11 mouse cellular contexts compared by ENCODE assay signal in genomic region chr11:77500361-77501325, GRCm38 (mm10). TPM values are rescaled to one million over a fixed set of nuclear protein-coding genes. Genes with fewer than 3 reads are reported as not detected.
DNase-seq lines count a peak whose midpoint lies in the region; ATAC-seq and TF ChIP-seq lines count a peak whose summit lies in the region.
"Had no signal": no experiment of that assay in that cellular context is flagged by ENCODE, and none has a peak within 500 bp of the region (broad histone marks: within the 10 kb centered on the region; RNA-seq: fewer than 3 reads in every experiment).

No protein-coding gene starts in this region.

- H3K4me3 ChIP-seq in embryonic facial prominence, embryonic 14.5 days (ENCODE audit: low read depth, low read length) = no peak overlapping the region
- H3K4me3 ChIP-seq in embryonic facial prominence, embryonic 10.5 days = no peak overlapping the region
- H3K4me3 ChIP-seq in layer of hippocampus, adult 2 months = no peak overlapping the region; the same call in 1 of the 2 replicates
- H3K4me3 ChIP-seq: embryonic facial prominence, embryonic 13.5 days had no signal

- no peak overlapping the region; the same call in 1 of the 2 replicates for H3K9ac ChIP-seq in embryonic facial prominence, embryonic 14.5 days (ENCODE audit: low read depth, low read length)
- H3K9ac ChIP-seq: embryonic facial prominence, embryonic 13.5 days had no signal

- TF ChIP-seq CTCF in layer of hippocampus, adult 2 months (conservative IDR thresholded peaks at IDR 0.05) = no peak

- H3K9me3 ChIP-seq in embryonic facial prominence, embryonic 14.5 days (ENCODE audit: control insufficient read depth, low read length) = no peaks in the 10 kb centered on the region
- no peaks in the 10 kb centered on the region for H3K9me3 ChIP-seq in embryonic facial prominence, embryonic 10.5 days
- H3K9me3 ChIP-seq: embryonic facial prominence, embryonic 13.5 days had no signal

- H3K27me3 ChIP-seq in embryonic facial prominence, embryonic 14.5 days (replicated peaks; ENCODE audit: control insufficient read depth, insufficient read depth, low read length) = no peaks in the 10 kb centered on the region
- H3K27me3 ChIP-seq in embryonic facial prominence, embryonic 10.5 days (replicated peaks; ENCODE audit: low read depth, poor library complexity, severe bottlenecking) = no peaks in the 10 kb centered on the region
- H3K27me3 ChIP-seq: embryonic facial prominence, embryonic 13.5 days had no signal

- ATAC-seq in embryonic facial prominence, embryonic 14.5 days (ENCODE audit: low read depth) = no peak

- peak; percentile 66 for DNase-seq in embryonic facial prominence, embryonic 14.5 days (ENCODE audit: low spot score)
- no peak for DNase-seq in embryonic facial prominence, embryonic 10.5 days (ENCODE audit: low spot score)
- DNase-seq in layer of hippocampus, adult 2 months (ENCODE audit: low spot score in 2 of 2) = peak in 1 of 2 experiments; percentile 69
- DNase-seq in layer of hippocampus, adult 9-10 months (ENCODE audit: low spot score) = no peak
- DNase-seq in urinary bladder, postnatal 14 days (ENCODE audit: low spot score) = peak; percentile 18
- no peak for DNase-seq in urinary bladder, postnatal 25 days (ENCODE audit: low spot score)
- DNase-seq in urinary bladder, adult 2 months (ENCODE audit: low spot score) = no peak
- DNase-seq in layer of hippocampus, postnatal 25 days (ENCODE audit: extremely low spot score in 1 of 2, low spot score in 1 of 2) = no peak

- WGBS in embryonic facial prominence, embryonic 14.5 days = 79% methylated on average over 17 of the region's 17 CpGs
- WGBS in embryonic facial prominence, embryonic 10.5 days = 86% methylated on average over 17 of the region's 17 CpGs

- peaks cover 61% of the 10 kb centered on the region for H3K36me3 ChIP-seq in embryonic facial prominence, embryonic 14.5 days (ENCODE audit: control insufficient read depth, insufficient read depth, low read length)
- peaks cover 87% of the 10 kb centered on the region for H3K36me3 ChIP-seq in embryonic facial prominence, embryonic 10.5 days (replicated peaks)

- H3K27ac ChIP-seq in embryonic facial prominence, embryonic 14.5 days (replicated peaks; ENCODE audit: low read depth, low read length) = no peak overlapping the region
- no peak overlapping the region for H3K27ac ChIP-seq in embryonic facial prominence, embryonic 10.5 days (replicated peaks)
- peak overlapping the region; percentile 82 for H3K27ac ChIP-seq in layer of hippocampus, adult 2 months
- H3K27ac ChIP-seq: embryonic facial prominence, embryonic 13.5 days had no signal

- no peak overlapping the region for H3K4me2 ChIP-seq in embryonic facial prominence, embryonic 14.5 days (ENCODE audit: low read depth, low read length)
- H3K4me2 ChIP-seq: embryonic facial prominence, embryonic 13.5 days had no signal

- 0 out of 2 replicates have a peak, but pooled peaks cover 3% of the 10 kb centered on the region for H3K4me1 ChIP-seq in embryonic facial prominence, embryonic 14.5 days (ENCODE audit: control insufficient read depth, insufficient read depth, low read length)
- peaks cover 55% of the 10 kb centered on the region for H3K4me1 ChIP-seq in embryonic facial prominence, embryonic 10.5 days

RNA-seq across cellular contexts. Expression of gene Git1, which starts 7.3 kb away (rescaled TPM):
- 15.1 and 16.7 TPM in 2 replicates for polyA plus RNA-seq in embryonic facial prominence, embryonic 14.5 days (2014; fragmentation: Nextera tagmentation; extraction: Ambion mirVana)
- polyA plus RNA-seq in embryonic facial prominence, embryonic 10.5 days (2016; fragmentation: Nextera tagmentation; extraction: Ambion mirVana) = 13.0 and 13.2 TPM in 2 replicates
- 100 to 1,000 TPM; 295 to 316 TPM for total RNA-seq in layer of hippocampus, adult 2 months (2021)
- polyA plus RNA-seq in urinary bladder, adult 2 months (2012; rRNA removed) = 24.7 and 37.0 TPM in 2 replicates
- 100 to 1,000 TPM; 272 to 274 TPM for total RNA-seq in layer of hippocampus, postnatal 25 days (2021)

RNA-seq across cellular contexts. Expression of gene Ankrd13b, which starts 11.2 kb away (rescaled TPM):
- 11.4 and 11.6 TPM in 2 replicates for polyA plus RNA-seq in embryonic facial prominence, embryonic 14.5 days (2014; fragmentation: Nextera tagmentation; extraction: Ambion mirVana)
- 11.8 and 13.1 TPM in 2 replicates for polyA plus RNA-seq in embryonic facial prominence, embryonic 10.5 days (2016; fragmentation: Nextera tagmentation; extraction: Ambion mirVana)
- 10 to 100 TPM; 80.1 to 81.7 TPM for total RNA-seq in layer of hippocampus, adult 2 months (2021)
- 21.8 and 22.3 TPM in 2 replicates for polyA plus RNA-seq in urinary bladder, adult 2 months (2012; rRNA removed)
- 10 to 100 TPM; 87.3 to 93.8 TPM for total RNA-seq in layer of hippocampus, postnatal 25 days (2021)

RNA-seq across cellular contexts. Expression of gene Abhd15, which starts 14.3 kb away (rescaled TPM):
- polyA plus RNA-seq in embryonic facial prominence, embryonic 14.5 days (2014; fragmentation: Nextera tagmentation; extraction: Ambion mirVana) = 2.3 and 3.3 TPM in 2 replicates
- 5.8 and 6.8 TPM in 2 replicates for polyA plus RNA-seq in embryonic facial prominence, embryonic 10.5 days (2016; fragmentation: Nextera tagmentation; extraction: Ambion mirVana)
- 1 to 10 TPM; 1.4 to 1.7 TPM for total RNA-seq in layer of hippocampus, adult 2 months (2021)
- 0.71 and 1.1 TPM in 2 replicates for polyA plus RNA-seq in urinary bladder, adult 2 months (2012; rRNA removed)
- total RNA-seq in layer of hippocampus, postnatal 25 days (2021) = 1 to 10 TPM; 1.4 to 1.6 TPM

RNA-seq across cellular contexts. Expression of gene Trp53i13, which starts 15.1 kb away (rescaled TPM):
- polyA plus RNA-seq in embryonic facial prominence, embryonic 14.5 days (2014; fragmentation: Nextera tagmentation; extraction: Ambion mirVana) = 51.2 and 52.3 TPM in 2 replicates
- 33.1 and 35.0 TPM in 2 replicates for polyA plus RNA-seq in embryonic facial prominence, embryonic 10.5 days (2016; fragmentation: Nextera tagmentation; extraction: Ambion mirVana)
- 1 to 10 TPM; 5.7 to 7.4 TPM for total RNA-seq in layer of hippocampus, adult 2 months (2021)
- 20.9 and 21.0 TPM in 2 replicates for polyA plus RNA-seq in urinary bladder, adult 2 months (2012; rRNA removed)
- total RNA-seq in layer of hippocampus, postnatal 25 days (2021) = 1 to 10 TPM; 4.9 to 6.2 TPM

RNA-seq across cellular contexts. Expression of gene Gm10392, which starts 18.4 kb away (rescaled TPM):
- not detected in 2 replicates for polyA plus RNA-seq in embryonic facial prominence, embryonic 14.5 days (2014; fragmentation: Nextera tagmentation; extraction: Ambion mirVana)
- polyA plus RNA-seq in embryonic facial prominence, embryonic 10.5 days (2016; fragmentation: Nextera tagmentation; extraction: Ambion mirVana) = 0.11 TPM in 2 replicates
- not detected for total RNA-seq in layer of hippocampus, adult 2 months (2021)
- not detected in 2 replicates for polyA plus RNA-seq in urinary bladder, adult 2 months (2012; rRNA removed)
- total RNA-seq in layer of hippocampus, postnatal 25 days (2021) = not detected
- polyA plus RNA-seq: embryonic facial prominence, embryonic 13.5 days; limb, embryonic 11.5 days; small intestine, adult 2 months had no signal

Comparison
In these comparisons a context has a peak if more than half of its experiments do, and no peak if none do; other contexts are left out.
1. DNase-seq: peak in embryonic facial prominence, embryonic 14.5 days (single experiment) and urinary bladder, postnatal 14 days (single experiment); none in embryonic facial prominence, embryonic 10.5 days (single experiment), layer of hippocampus, adult 9-10 months (single experiment), urinary bladder, postnatal 25 days (single experiment), urinary bladder, adult 2 months (single experiment) and layer of hippocampus, postnatal 25 days (0 of 2).